Mouse (Mus musculus) spleen, adult 2 months (tissue): ENCODE results near the gene Slc39a9.

ENCODE experiments used
- CTCF ChIP-seq: fragments of 200-500 bp; IDR thresholded peaks from 2 replicates; pipeline ENCODE4 v1.5.1; 2011; ENCODE audit warnings: mild to moderate bottlenecking, inconsistent platforms; ENCODE audit not compliant: insufficient read depth, insufficient read length, insufficient replicate concordance; ENCODE audit errors: extremely low read depth
- POLR2A ChIP-seq: fragments of 200-500 bp; IDR thresholded peaks from 2 replicates; pipeline ENCODE4 v1.6.1; 2011; ENCODE audit warnings: low read depth, low read length, inconsistent platforms

- no peak for TF ChIP-seq CTCF
- TF ChIP-seq POLR2A, result no peak
These were observed 40.1 kb upstream of the Slc39a9 start for GRCm38 (mm10) chr12:80603566-80603965.
